Mouse (Mus musculus): ENCODE data around the gene Sprr1b.
A peak's percentile ranks its signal among the peaks of the same experiment; 100 is the strongest.

Sprr1b gene

GRCm38 (mm10) chr3:92438689-92439088 lies at the start of gene Sprr1b:
Gene Sprr1b, minus strand, starts transcription at chr3:92438789.
- no peak for DNase-seq

GRCm38 (mm10) chr3:92486307-92486706 lies 47.7 kb upstream of the Sprr1b start:
- peak; percentile 14 for DNase-seq

GRCm38 (mm10) chr3:92485863-92486262 lies 47.3 kb upstream of the Sprr1b start, which contains the start of gene Sprr1a:
Gene Sprr1a, minus strand, starts transcription at chr3:92485895.
- peak; percentile 63 for DNase-seq

GRCm38 (mm10) chr3:92481249-92481648 lies 42.7 kb upstream of the Sprr1b start:
- peak; percentile 14 for DNase-seq

GRCm38 (mm10) chr3:92470111-92470510 lies 31.5 kb upstream of the Sprr1b start:
- no peak for DNase-seq

- DNase-seq, result peak; percentile 16
These were observed 28.8 kb upstream of the Sprr1b start for GRCm38 (mm10) chr3:92467424-92467823.

GRCm38 (mm10) chr3:92466576-92466975 lies 28.0 kb upstream of the Sprr1b start:
- DNase-seq, result peak; percentile 3

- DNase-seq, result no peak
These were observed 20.0 kb upstream of the Sprr1b start, which contains the start of gene Sprr3 for GRCm38 (mm10) chr3:92458620-92459019. Gene Sprr3, minus strand, starts transcription at chr3:92458720.

- no peak for DNase-seq
These were observed 16.6 kb upstream of the Sprr1b start for GRCm38 (mm10) chr3:92455151-92455550.

- DNase-seq, result no peak
These were observed 1.6 kb upstream of the Sprr1b start for GRCm38 (mm10) chr3:92440177-92440576.

GRCm38 (mm10) chr3:92432282-92432681 lies 6.3 kb downstream of the Sprr1b start, which contains the start of gene Sprr2k:
Gene Sprr2k, plus strand, starts transcription at chr3:92432582.
- DNase-seq, result no peak

GRCm38 (mm10) chr3:92429323-92429722 lies 9.3 kb downstream of the Sprr1b start, which contains the start of gene Gm9774:
Gene Gm9774, minus strand, starts transcription at chr3:92429423.
- no peak for DNase-seq

- DNase-seq, result no peak
These were observed 20.8 kb downstream of the Sprr1b start, which contains the start of gene Sprr2j-ps for GRCm38 (mm10) chr3:92417782-92418181. Gene Sprr2j-ps, plus strand, starts transcription at chr3:92418082.

GRCm38 (mm10) chr3:92407691-92408090 lies 30.9 kb downstream of the Sprr1b start, which contains the start of gene Sprr2i:
Gene Sprr2i, plus strand, starts transcription at chr3:92407991.
- DNase-seq, result peak; percentile 21

GRCm38 (mm10) chr3:92394301-92394700 lies 44.3 kb downstream of the Sprr1b start:
- DNase-seq, result no peak
